Mouse (Mus musculus) heart, adult 2 months (tissue): ENCODE measurements around the gene Prr36. TPM values are rescaled to one million over a fixed set of nuclear protein-coding genes. Genes with fewer than 3 reads are reported as not detected.
A peak's percentile ranks its signal among the peaks of the same experiment; 100 is the strongest.

ENCODE experiments used
- DNase-seq, 2 experiments: peaks; one replicate each; pipeline ENCODE4 v3.0.0; 2021
- H3K27ac ChIP-seq: fragments of 200-600 bp; 2 replicates; pipeline ENCODE4 v1.8.1; 2022
- H3K27me3 ChIP-seq: fragments of 200-500 bp; 2 replicates; pipeline ENCODE4 v1.6.1; 2012; ENCODE audit warnings: mild to moderate bottlenecking, low read length, inconsistent platforms, mixed read lengths; ENCODE audit not compliant: control insufficient read depth, insufficient read depth
- H3K36me3 ChIP-seq: fragments of 200-500 bp; 2 replicates; pipeline ENCODE4 v1.6.1; 2012; ENCODE audit warnings: low read length, inconsistent platforms; ENCODE audit not compliant: control insufficient read depth, insufficient read depth
- H3K4me1 ChIP-seq: fragments of 200-500 bp; 2 replicates; pipeline ENCODE4 v1.6.1; 2011; ENCODE audit warnings: low read length; ENCODE audit not compliant: control insufficient read depth, insufficient read depth
- H3K4me3 ChIP-seq: fragments of 200-600 bp; 2 replicates; pipeline ENCODE4 v1.8.1; 2022
- H3K79me2 ChIP-seq: fragments of 200-500 bp; replicated peaks from 2 replicates; pipeline ENCODE4 v1.6.1; 2012; ENCODE audit warnings: mild to moderate bottlenecking, inconsistent platforms, low read length, moderate library complexity, mixed read lengths; ENCODE audit not compliant: control insufficient read depth, insufficient read depth
- H3K9ac ChIP-seq: fragments of 200-500 bp; 2 replicates; pipeline ENCODE4 v1.6.1; 2012; ENCODE audit warnings: low read depth, mild to moderate bottlenecking, control low read depth, inconsistent platforms, low read length, mixed read lengths
- CTCF ChIP-seq: fragments of 200-600 bp; IDR thresholded peaks from 2 replicates; pipeline ENCODE4 v1.8.1; 2022; ENCODE audit warnings: antibody characterized with exemption, mild to moderate bottlenecking, moderate library complexity
- EP300 ChIP-seq: fragments of 200-500 bp; IDR thresholded peaks from 2 replicates; pipeline ENCODE4 v1.6.1; 2011; ENCODE audit warnings: low read depth, low read length, control low read depth; ENCODE audit not compliant: insufficient read depth
- POLR2A ChIP-seq: fragments of 200-500 bp; IDR thresholded peaks from 2 replicates; pipeline ENCODE4 v1.6.1; 2011; ENCODE audit warnings: mild to moderate bottlenecking, low read depth, low read length, control low read depth; ENCODE audit not compliant: insufficient read depth
- WGBS: fragments of 180-500 bp; shearing (Covaris S2); methylation state at CpG from one replicate; pipeline ENCODE4 v1.1.7; 2018; 5-methylcytosine and 5-hydroxymethylcytosine counted together
- intact Hi-C: fragments of 180-260 bp; cut with DNase I; formaldehyde crosslinking; loops from one replicate; pipeline ENCODE4 v1.15.1; 2025
- polyA plus RNA-seq: library from polyadenylated mRNA; depleted of rRNA; stranded (reverse); fragments of >200 nt; gene quantifications from 2 replicates; pipeline ENCODE4 v1.2.3, GENCODE M21; 2012
- total RNA-seq, 2 experiments: library from RNA; stranded (reverse); gene quantifications; 2 replicates each; pipeline ENCODE4 v1.2.3; 2021

The Prr36 gene
- total and polyA plus RNA-seq, 3 experiments: 0.04 to 0.05 TPM; not detected in 1

DNA sequence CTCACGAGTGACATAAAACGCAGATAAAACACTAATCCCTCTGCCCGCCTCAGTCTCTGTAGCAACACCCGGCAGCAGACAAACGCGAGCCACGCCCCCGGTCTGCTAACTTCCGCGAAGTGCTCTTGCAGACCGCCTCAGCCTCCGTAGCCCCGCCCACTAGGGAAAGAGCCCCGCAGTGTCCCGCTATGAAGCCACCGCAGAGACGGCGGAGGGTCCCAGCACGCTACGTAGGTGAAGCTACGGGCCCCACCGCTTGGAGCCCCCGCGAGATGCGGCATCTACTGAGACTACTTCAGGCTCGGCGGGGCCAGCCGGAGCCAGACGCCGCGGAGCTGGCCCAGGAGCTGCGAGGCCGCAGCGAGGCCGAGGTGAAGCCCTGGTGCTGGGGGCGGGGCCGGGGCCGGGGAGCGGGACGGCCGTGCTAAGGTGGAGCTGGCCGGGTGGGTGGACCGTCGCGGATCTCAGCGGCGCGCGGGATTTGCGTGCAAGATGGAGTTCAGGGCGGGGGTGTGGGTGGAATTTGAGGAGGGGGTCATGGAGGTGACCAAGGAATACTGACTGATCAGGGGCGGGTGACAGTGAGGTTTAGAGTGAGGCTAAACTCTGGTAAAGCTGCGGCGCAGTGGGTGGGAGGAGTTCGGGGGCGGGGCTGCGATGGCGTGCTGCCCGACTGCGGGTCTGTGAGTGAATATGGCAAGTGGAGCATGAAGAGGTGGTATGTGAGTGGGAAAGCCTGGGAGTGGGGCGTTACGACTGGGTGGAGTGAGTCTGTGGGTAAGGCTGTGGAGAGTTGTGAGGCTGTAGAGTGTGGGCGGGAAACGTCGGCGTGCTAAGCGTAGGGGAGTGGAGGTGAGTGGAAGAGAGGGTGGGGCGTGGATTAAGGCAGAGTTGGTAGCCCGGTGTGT is 35.9 kb upstream of the Prr36 start, which contains the start of gene Snapc2:
Gene Snapc2 (plus strand): TSS at position 147 of the 908 bp plus-strand sequence.
- 0 out of 2 replicates have a peak, but pooled peaks have one; percentile 25 for TF ChIP-seq EP300
- peak; percentile 65 for TF ChIP-seq POLR2A
- TF ChIP-seq CTCF: no peak
- WGBS: under 1% methylated on average over 69 of the region's 69 CpGs
- H3K9ac ChIP-seq: peak within 1 kb of the TSS; percentile 91

DNA sequence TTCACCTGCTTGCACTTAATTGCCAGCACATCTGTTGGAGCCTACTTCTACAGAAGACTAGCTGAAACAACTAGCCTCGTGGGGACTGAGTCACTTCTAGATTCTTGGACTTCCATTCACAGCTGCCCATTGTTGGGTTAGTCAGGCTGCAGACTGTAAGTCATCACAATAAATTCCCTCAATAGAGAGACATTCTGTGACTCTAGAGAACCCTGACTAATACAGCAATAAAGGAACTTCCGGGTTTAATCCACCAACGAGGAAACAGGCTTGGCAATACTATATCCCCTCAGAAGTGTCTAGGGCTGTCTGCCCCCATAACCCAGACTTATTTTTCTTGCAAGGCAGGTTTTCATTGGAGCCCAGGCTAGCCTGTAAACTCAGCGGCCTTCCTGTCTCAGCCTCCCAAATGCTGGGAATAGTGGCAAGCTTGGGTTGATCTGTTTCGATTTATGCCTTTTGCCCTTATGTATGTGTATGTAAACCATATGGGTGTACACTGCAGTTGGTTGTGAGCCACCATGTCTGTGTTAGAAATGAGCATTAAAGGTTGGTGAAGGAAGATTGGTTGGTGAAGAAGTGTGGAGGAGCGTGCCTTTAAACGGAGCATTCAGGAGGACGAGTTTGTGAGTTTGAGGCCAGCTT is 35.0 kb upstream of the Prr36 start:
- H3K9ac ChIP-seq: peak overlapping the region; percentile 12; the same call in 1 of the 2 replicates
- 0 out of 2 replicates have a peak, but pooled peaks cover 2% of the 10 kb centered on the region for H3K79me2 ChIP-seq
- no peak for DNase-seq
- H3K27ac ChIP-seq: peak overlapping the region; percentile 86; the same call in 1 of the 2 replicates
- TF ChIP-seq CTCF (no peak), POLR2A (no peak), EP300 (no peak)
- WGBS: 34% methylated on average over 8 of the region's 8 CpGs
- H3K27me3 ChIP-seq: no peaks in the 10 kb centered on the region
- intact Hi-C loops: loop anchor here (1.0 to 5.0 kb wide), 5 partner anchors 13 to 341 kb away; no protein-coding TSS in a partner anchor
- H3K4me1 ChIP-seq: peaks cover 5% of the 10 kb centered on the region
- H3K36me3 ChIP-seq: no peaks in the 10 kb centered on the region
- peak overlapping the region; percentile 88 for H3K4me3 ChIP-seq

More for the DNA sequence above, 35.9 kb upstream of the Prr36 start, which contains the start of gene Snapc2:
- no peaks in the 10 kb centered on the region for H3K27me3 ChIP-seq
- H3K79me2 ChIP-seq: 0 out of 2 replicates have a peak, but pooled peaks cover 2% of the 10 kb centered on the region
- intact Hi-C loops: loop anchor here (1.0 to 5.0 kb wide), 5 partner anchors 14 to 340 kb away; no protein-coding TSS in a partner anchor
- peak within 1 kb of the TSS; percentile 86 for H3K27ac ChIP-seq
- no peaks in the 10 kb centered on the region for H3K36me3 ChIP-seq
- peak; percentile 97 to 98 for DNase-seq
- H3K4me3 ChIP-seq: peak within 1 kb of the TSS; percentile 88
- H3K4me1 ChIP-seq: peaks cover 5% of the 10 kb centered on the region

DNA sequence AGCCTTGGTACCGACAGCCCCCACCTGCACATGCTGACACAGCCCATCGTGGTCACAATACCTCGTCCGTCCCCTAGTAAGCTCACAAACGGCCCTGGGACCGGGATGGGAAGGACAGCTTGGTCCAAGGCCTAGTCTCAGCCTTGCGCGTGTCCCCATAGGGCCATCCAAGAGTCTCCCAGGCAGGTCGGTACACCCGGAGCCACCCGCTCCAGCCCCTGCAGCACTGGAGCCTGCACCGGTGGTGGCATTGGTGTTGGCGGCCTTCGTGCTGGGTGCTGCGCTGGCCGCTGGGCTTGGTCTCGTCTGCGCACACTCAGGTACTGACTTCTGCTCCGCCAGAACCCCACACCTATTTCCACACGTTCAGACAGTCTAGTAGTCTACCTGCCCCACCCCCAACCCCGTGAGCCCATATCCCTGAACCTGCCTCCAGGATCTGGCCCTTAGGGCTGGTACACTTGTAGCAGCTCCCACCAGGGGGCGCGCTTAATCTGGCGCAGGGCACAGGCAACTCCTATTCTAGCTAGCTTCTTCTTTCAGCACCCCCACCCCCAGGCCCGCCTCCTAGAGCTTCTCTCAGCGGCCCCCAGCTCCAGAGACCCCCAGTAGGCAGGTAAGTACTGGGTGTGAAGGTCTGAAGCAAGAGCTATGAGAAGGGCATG is 33.2 kb upstream of the Prr36 start:
- no peak overlapping the region for H3K4me3 ChIP-seq
- WGBS: 44% methylated on average over 26 of the region's 26 CpGs
- no peak overlapping the region for H3K9ac ChIP-seq
- no peaks in the 10 kb centered on the region for H3K36me3 ChIP-seq
- H3K4me1 ChIP-seq: peaks cover 5% of the 10 kb centered on the region
- no peaks in the 10 kb centered on the region for H3K27me3 ChIP-seq
- DNase-seq: peak; percentile 82 to 87
- peak; percentile 96 for TF ChIP-seq CTCF
- 0 out of 2 replicates have a peak, but pooled peaks have one; percentile 22 for TF ChIP-seq EP300
- TF ChIP-seq POLR2A: no peak
- intact Hi-C loops: loop anchor here (2.0 to 5.0 kb wide), 4 partner anchors 58 to 267 kb away; no protein-coding TSS in a partner anchor
- H3K27ac ChIP-seq: no peak overlapping the region
- 0 out of 2 replicates have a peak, but pooled peaks cover 2% of the 10 kb centered on the region for H3K79me2 ChIP-seq

DNA sequence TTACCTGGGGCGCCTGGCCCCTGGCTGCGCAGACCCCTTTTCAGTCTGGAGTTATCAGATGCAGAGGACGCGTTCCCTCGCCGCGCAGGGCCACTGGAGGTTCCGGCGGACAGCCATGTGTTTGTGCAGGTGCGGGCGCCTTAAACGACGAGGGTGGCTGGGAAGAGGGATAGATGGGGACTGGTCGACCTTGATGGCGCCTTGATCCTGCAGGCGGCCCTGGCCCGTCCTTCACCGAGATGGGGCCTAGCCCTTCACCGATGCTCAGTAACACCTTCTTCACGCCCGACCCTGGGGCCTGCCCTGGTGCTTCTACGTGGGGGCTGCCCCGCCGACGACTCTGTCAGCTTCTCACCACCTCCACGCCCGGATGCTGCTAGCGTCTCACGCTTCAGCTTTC is 32.0 kb upstream of the Prr36 start:
- no peak for TF ChIP-seq POLR2A
- TF ChIP-seq CTCF: no peak
- TF ChIP-seq EP300: no peak
- H3K27ac ChIP-seq: no peak overlapping the region; the same call in 1 of the 2 replicates
- no peaks in the 10 kb centered on the region for H3K36me3 ChIP-seq
- intact Hi-C loops: no loop called here
- H3K4me1 ChIP-seq: peaks cover 5% of the 10 kb centered on the region
- H3K79me2 ChIP-seq: 0 out of 2 replicates have a peak, but pooled peaks cover 2% of the 10 kb centered on the region
- H3K9ac ChIP-seq: peak overlapping the region; percentile 40
- no peak overlapping the region for H3K4me3 ChIP-seq
- WGBS: 25% methylated on average over 29 of the region's 29 CpGs
- no peaks in the 10 kb centered on the region for H3K27me3 ChIP-seq
- DNase-seq: peak in 1 of 2 experiments; percentile 33

DNA sequence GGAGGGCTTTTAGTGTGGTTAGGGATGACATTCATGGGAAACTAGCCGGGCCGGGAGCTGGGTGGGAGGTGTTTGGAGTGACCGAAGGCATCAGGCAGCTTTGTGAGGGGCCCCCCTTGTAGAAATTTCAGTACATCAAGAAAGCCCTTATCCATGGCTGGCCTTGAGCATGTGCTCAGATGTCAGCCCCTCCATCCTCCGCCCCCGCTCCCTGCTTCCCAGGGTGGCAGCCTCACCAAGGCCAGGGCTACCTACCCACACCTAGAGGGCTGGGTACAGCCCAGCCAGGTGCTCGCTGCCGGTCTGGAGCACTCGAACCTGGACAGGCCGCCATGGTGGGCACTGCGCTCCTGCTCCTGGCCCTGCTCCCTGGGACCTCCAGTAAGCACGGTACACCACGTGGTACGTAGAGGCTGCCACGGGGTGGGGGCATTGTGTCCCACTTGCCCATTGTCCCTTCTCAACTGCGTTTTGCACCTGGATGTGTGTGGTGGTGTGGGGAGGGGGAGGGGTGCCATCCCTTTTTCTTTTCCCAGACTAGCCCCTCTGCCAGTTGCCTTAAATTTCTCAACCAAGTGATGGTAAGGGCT is 30.8 kb upstream of the Prr36 start, which contains the start of gene Tgfbr3l:
Gene Tgfbr3l (plus strand): TSS at position 264 of the 590 bp plus-strand sequence.
- peaks cover 2% of the 10 kb centered on the region for H3K4me1 ChIP-seq
- intact Hi-C loops: no loop called here
- no peaks in the 10 kb centered on the region for H3K79me2 ChIP-seq
- no peak for TF ChIP-seq EP300
- no peak for TF ChIP-seq CTCF
- TF ChIP-seq POLR2A: no peak
- H3K4me3 ChIP-seq: no peak within 1 kb of the TSS
- DNase-seq: no peak
- H3K36me3 ChIP-seq: no peaks in the 10 kb centered on the region
- H3K27me3 ChIP-seq: no peaks in the 10 kb centered on the region
- H3K27ac ChIP-seq: no peak within 1 kb of the TSS
- no peak within 1 kb of the TSS; the same call in 1 of the 2 replicates for H3K9ac ChIP-seq
- 86% methylated on average over 15 of the region's 15 CpGs for WGBS
